Mouse (Mus musculus) kidney, embryonic 15.5 days (tissue): Measurements from ENCODE around the gene Pdcd11. TPM values are rescaled to one million over a fixed set of nuclear protein-coding genes. Genes with fewer than 3 reads are reported as not detected.

Source experiments
- ATAC-seq: fragments of 200-750 bp; cut with Nextera tagmentation; replicated peaks from 2 replicates; pipeline ENCODE4 v1.8.0; 2017; ENCODE audit warnings: moderate TSS enrichment; ENCODE audit not compliant: low FRiP score
- H3K27ac ChIP-seq: fragments of 300-500 bp; sonication (generic); 2 replicates; pipeline ENCODE4 v1.5.1; 2015; ENCODE audit warnings: mild to moderate bottlenecking, inconsistent platforms
- H3K27me3 ChIP-seq: fragments of 300-500 bp; sonication (generic); 2 replicates; pipeline ENCODE4 v1.6.1; 2015; ENCODE audit warnings: inconsistent platforms
- H3K36me3 ChIP-seq: fragments of 300-500 bp; sonication (generic); 2 replicates; pipeline ENCODE4 v1.6.1; 2015; ENCODE audit warnings: inconsistent platforms
- H3K4me1 ChIP-seq: fragments of 300-500 bp; sonication (generic); 2 replicates; pipeline ENCODE4 v1.6.1; 2015; ENCODE audit warnings: inconsistent platforms
- H3K4me2 ChIP-seq: fragments of 300-500 bp; sonication (generic); 2 replicates; pipeline ENCODE4 v1.6.1; 2015; ENCODE audit warnings: moderate library complexity, mild to moderate bottlenecking, inconsistent platforms
- H3K4me3 ChIP-seq: fragments of 300-500 bp; sonication (generic); replicated peaks from 2 replicates; pipeline ENCODE4 v1.5.1; 2015; ENCODE audit warnings: mild to moderate bottlenecking, inconsistent platforms
- H3K9ac ChIP-seq: fragments of 300-500 bp; sonication (generic); 2 replicates; pipeline ENCODE4 v1.6.1; 2015; ENCODE audit warnings: mild to moderate bottlenecking, inconsistent platforms
- H3K9me3 ChIP-seq: fragments of 300-500 bp; sonication (generic); replicated peaks from 2 replicates; pipeline ENCODE4 v1.6.1; 2016; ENCODE audit warnings: inconsistent platforms
- WGBS: fragments of 180-500 bp; shearing (Covaris S2); methylation state at CpG from one replicate; pipeline ENCODE4 v1.1.7; 2015; ENCODE audit warnings: mixed read lengths; 5-methylcytosine and 5-hydroxymethylcytosine counted together
- polyA plus RNA-seq: library from polyadenylated mRNA; unstranded; fragments of >200 nt; fragmentation: Nextera tagmentation; extraction: Ambion mirVana; gene quantifications from 2 replicates; pipeline ENCODE4 v1.2.1, GENCODE M21; 2015

Gene Pdcd11
- polyA plus RNA-seq, 1 experiment from 2014 or later, result 10.5 TPM

DNA sequence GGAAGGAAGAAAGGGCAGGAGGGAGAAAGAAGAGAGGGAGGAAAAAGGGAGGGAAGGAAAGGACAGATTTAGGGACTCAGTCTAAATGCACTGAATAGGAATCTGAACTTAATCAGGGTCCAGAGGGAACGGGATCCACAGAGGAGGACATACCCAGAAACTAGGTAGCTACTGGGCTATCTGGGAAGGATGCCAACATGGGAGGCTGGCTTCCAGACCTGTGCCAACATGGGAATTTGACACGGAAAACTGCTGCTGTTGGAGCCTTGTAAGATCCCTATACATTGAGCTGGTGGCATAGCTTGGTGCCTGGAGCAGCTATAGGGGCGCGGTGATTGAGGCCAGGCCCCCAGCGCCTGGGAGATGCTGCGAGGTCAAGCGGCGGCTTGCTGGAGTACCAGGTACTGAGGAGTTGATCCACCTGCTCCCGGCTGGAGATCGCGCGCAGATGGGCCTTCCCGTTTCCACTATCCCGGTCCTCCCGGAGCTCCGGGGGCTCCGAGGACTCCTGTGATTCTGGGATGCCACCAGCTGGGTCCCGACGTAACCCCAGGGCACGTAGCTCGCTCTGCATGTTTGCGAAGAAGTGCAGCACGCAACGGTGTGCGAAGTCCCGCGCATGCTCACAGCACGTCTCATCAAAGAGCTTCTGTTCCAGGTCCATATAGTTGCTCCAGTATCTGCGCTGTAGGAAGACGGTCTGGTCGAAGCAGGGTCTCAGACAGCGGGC lies 60.9 kb downstream of the Pdcd11 start:
- ATAC-seq, result no peak
- 27% methylated on average over 32 of the region's 32 CpGs for WGBS
- Histone ChIP-seq H3K4me1 (peaks cover 13% of the 10 kb centered on the region), H3K27me3 (peaks cover 12% of the 10 kb centered on the region), H3K27ac (no peak overlapping the region), H3K9ac (0 out of 2 replicates have a peak overlapping the region, but pooled peaks have one; percentile 4), H3K4me2 (peak overlapping the region; percentile 60), H3K36me3 (no peaks in the 10 kb centered on the region), H3K9me3 (no peaks in the 10 kb centered on the region), H3K4me3 (peak overlapping the region; percentile 36)

DNA sequence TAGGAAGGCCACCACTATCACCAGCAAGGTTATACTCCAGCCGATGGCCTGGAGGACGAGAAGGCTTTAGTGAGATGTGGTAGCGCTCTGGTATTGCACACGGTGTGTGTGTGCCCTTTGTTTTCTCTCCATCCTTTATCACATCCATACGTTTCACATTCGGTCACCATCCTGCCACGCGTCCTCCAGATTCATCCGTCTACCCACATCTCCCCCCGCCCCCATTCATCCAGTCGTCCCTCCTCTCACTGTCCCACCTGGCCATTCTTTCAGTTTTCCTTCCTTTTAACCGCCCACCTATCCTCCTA lies 61.4 kb downstream of the Pdcd11 start:
- Histone ChIP-seq H3K36me3 (no peaks in the 10 kb centered on the region), H3K4me2 (peak overlapping the region; percentile 60), H3K9me3 (no peaks in the 10 kb centered on the region), H3K27ac (no peak overlapping the region), H3K4me3 (peak overlapping the region; percentile 36), H3K27me3 (peaks cover 12% of the 10 kb centered on the region), H3K4me1 (peaks cover 13% of the 10 kb centered on the region), H3K9ac (no peak overlapping the region)
- no peak for ATAC-seq
- WGBS, result 75% methylated on average over 12 of the region's 12 CpGs

DNA sequence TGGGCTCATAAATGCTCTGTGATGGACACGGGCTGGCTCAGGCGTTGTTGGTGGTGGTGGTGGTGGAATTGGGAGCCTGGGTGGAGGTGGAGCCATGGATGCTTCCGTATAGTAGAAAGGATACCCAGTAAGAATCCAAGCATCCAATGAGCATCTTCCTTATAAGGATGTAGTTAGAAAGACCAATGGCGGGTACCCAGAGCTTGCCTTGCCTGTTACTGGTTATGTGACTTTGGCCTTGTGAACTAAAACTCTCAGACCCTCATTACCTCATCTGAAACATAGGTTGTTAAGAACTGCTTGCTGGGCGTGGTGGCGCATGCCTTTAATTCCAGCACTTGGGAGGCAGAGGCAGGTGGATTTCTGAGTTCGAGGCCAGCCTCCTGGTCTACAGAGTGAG lies 63.2 kb downstream of the Pdcd11 start:
- Histone ChIP-seq H3K27ac (no peak overlapping the region), H3K9me3 (no peaks in the 10 kb centered on the region), H3K9ac (no peak overlapping the region), H3K4me3 (no peak overlapping the region), H3K27me3 (peaks cover 12% of the 10 kb centered on the region), H3K4me2 (no peak overlapping the region), H3K4me1 (peaks cover 13% of the 10 kb centered on the region), H3K36me3 (no peaks in the 10 kb centered on the region)
- WGBS, result 83% methylated on average over 7 of the region's 7 CpGs
- ATAC-seq, result no peak

DNA sequence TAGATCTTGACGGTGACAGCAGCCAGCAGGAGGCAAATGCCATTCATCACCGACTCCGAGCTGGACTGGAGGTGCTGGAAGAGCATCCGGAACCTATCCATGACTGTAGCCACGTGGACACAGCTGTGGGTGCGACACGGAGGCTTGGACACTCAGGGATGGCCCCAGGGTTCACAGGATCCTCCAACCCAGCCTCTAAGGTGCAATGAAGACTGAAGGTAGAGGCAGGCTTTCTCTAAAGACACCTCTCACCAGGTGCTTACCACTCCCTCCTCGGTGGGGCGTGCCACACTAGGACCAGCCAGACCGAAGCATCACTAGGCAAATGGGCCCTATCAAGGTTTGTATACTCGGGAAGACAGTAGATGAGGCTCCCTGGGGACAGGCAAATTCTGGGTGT lies 67.1 kb downstream of the Pdcd11 start, which contains the start of gene Calhm3:
Gene Calhm3 (minus strand): TSS at position 101 of the 400 bp plus-strand sequence.
- WGBS, result 82% methylated on average over 11 of the region's 11 CpGs

DNA sequence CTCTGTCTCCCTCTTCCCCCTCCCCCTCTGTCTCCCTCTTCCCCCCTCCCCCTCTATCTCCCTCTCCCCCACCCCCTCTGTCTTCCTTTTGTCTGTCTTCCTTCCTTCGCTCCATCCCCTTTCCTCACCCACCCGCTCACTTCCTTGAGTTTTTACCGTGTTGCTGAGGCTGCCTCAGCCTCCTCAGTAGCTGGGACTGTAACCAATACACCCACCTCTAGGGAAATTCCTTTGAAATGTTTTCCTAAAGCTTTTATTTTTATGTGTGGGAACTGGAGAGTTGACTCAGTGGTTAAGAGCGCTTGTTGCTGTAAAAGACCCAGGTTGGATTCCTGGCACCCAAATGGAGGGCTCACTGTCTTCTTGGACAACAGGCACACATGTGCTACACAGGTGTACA lies 71.1 kb downstream of the Pdcd11 start:
- H3K9me3 ChIP-seq, result no peaks in the 10 kb centered on the region
- no peak overlapping the region for H3K4me2 ChIP-seq
- H3K36me3 ChIP-seq, result no peaks in the 10 kb centered on the region
- no peaks in the 10 kb centered on the region for H3K4me1 ChIP-seq
- H3K27me3 ChIP-seq, result no peaks in the 10 kb centered on the region
- no peak overlapping the region for H3K9ac ChIP-seq
- no peak for ATAC-seq
- H3K4me3 ChIP-seq, result no peak overlapping the region
- H3K27ac ChIP-seq, result no peak overlapping the region
- WGBS, result 61% methylated on average over 4 of the region's 4 CpGs

More for the DNA sequence above, 67.1 kb downstream of the Pdcd11 start, which contains the start of gene Calhm3:
- no peak for ATAC-seq
- Histone ChIP-seq H3K4me1 (no peaks in the 10 kb centered on the region), H3K27me3 (no peaks in the 10 kb centered on the region), H3K4me3 (no peak within 1 kb of the TSS), H3K9me3 (no peaks in the 10 kb centered on the region), H3K36me3 (no peaks in the 10 kb centered on the region), H3K9ac (no peak within 1 kb of the TSS), H3K4me2 (no peak within 1 kb of the TSS), H3K27ac (no peak within 1 kb of the TSS)

DNA sequence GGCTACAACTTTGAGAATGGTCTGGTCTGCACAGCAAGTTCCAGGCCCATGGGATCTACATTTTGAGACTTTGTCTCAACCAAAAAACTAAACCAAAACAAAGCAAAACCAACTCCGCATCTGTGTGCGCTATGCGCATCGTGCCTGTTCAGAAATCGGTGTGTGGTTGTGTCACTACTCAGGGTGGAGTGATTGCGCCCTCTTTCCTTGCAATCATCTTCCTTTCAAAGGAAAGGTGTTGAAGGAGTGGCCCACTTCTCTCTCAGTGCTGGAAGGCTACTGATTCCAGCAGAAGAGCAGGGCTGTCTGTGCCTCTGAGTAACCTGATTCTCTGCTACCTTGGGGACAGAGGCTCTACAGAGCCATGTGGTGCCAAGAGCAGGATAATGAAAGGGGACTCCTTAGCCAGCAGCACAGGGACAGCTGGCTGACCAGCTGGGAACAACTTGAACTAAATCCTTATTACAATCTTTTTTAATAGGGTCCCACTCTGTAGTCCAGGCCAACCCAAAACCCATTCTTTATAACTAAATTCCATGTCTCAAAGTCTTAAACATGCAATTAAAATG lies 72.7 kb downstream of the Pdcd11 start:
- H3K9ac ChIP-seq, result no peak overlapping the region
- H3K27ac ChIP-seq, result no peak overlapping the region
- H3K4me1 ChIP-seq, result peaks cover under 1% of the 10 kb centered on the region
- no peaks in the 10 kb centered on the region for H3K9me3 ChIP-seq
- no peak overlapping the region for H3K4me2 ChIP-seq
- no peak for ATAC-seq
- 82% methylated on average over 6 of the region's 6 CpGs for WGBS
- no peaks in the 10 kb centered on the region for H3K36me3 ChIP-seq
- H3K27me3 ChIP-seq, result no peaks in the 10 kb centered on the region
- no peak overlapping the region for H3K4me3 ChIP-seq

DNA sequence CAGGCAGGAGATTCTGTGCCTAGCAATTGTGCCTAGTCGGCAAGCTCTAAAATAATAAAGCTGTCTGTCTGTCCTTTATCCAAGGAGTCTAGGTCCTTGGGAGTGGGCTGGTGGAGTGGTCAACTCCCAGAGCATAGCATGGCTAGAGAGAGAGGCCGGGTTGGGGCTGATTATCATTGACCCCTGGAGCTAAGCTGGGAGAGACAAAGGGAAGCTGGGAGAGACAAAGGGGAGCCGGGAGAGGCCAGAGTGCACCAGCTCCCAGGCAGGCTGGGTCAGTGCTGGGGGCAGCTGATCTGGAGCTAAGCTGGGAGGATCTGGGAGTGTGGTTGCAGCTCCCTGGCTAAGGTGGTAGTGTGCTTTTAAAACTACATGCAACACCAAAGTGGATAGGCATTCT lies 76.2 kb downstream of the Pdcd11 start:
- peak overlapping the region; percentile 48; the same call in 1 of the 2 replicates for H3K27ac ChIP-seq
- no peak for ATAC-seq

DNA sequence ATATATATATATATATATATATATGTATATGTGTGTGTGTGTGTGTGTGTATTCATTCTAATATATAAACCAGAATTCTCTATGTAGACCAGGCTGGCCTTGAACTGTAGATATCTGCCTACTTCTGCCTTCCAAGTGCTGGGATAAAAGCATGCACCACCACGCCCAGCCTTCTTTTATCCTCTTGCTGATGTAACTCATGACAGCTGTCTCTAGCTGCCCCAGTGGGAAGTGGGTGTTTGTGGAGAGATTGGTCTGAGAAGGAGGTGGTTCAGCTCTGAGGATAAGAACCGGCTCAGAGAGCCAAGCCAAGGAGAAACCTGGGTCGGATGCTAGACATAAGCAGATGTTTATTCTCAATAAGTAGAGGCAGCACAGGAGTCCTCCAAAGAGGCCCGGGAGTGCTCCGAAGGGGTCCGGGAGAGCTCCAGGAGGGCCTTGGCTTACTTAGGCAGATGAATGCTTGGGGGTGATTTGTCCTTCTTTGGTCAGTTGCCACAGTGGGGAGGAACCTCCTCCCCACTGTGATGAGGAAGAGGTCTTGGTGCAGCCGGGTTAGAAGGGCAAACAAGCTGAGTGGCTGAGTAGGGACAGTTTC lies 77.1 kb downstream of the Pdcd11 start:
- H3K9me3 ChIP-seq, result no peaks in the 10 kb centered on the region
- H3K4me3 ChIP-seq, result no peak overlapping the region
- H3K36me3 ChIP-seq, result no peaks in the 10 kb centered on the region
- WGBS, result 59% methylated on average over 7 of the region's 7 CpGs
- no peak for ATAC-seq
- H3K4me2 ChIP-seq, result peak overlapping the region; percentile 53
- H3K27ac ChIP-seq, result no peak overlapping the region
- no peak overlapping the region for H3K9ac ChIP-seq
- no peaks in the 10 kb centered on the region for H3K27me3 ChIP-seq
- H3K4me1 ChIP-seq, result peaks cover 9% of the 10 kb centered on the region

More for the DNA sequence above, 76.2 kb downstream of the Pdcd11 start:
- Histone ChIP-seq H3K9ac (no peak overlapping the region), H3K27me3 (no peaks in the 10 kb centered on the region), H3K4me1 (peaks cover 9% of the 10 kb centered on the region), H3K4me2 (no peak overlapping the region), H3K9me3 (no peaks in the 10 kb centered on the region), H3K36me3 (no peaks in the 10 kb centered on the region), H3K4me3 (no peak overlapping the region)
- WGBS, result 33% methylated on average over 3 of the region's 3 CpGs

DNA sequence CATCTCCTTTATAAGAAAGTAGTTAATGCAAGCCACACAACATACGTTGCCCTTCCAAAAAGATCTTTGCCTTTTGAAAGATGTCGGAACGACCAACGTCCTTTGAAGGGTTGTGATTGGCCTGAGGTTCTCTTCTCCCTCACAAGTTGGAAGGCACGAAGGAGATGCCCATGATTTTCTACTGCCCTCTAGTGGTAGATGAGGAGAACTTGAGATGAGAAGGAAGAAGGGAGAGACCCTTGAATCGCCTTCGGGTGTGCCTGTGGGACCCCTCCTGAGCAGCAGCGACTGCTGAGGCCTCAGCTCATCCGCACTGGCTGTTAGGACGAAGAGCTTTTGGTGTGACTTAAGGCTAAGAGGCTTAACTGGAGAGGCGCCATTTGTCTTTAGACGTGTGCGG lies 77.7 kb downstream of the Pdcd11 start:
- Histone ChIP-seq H3K36me3 (no peaks in the 10 kb centered on the region), H3K27ac (no peak overlapping the region), H3K27me3 (peaks cover 2% of the 10 kb centered on the region; the same call in 1 of the 2 replicates), H3K9ac (no peak overlapping the region), H3K4me3 (peak overlapping the region; percentile 15; the same call in 1 of the 2 replicates), H3K4me2 (peak overlapping the region; percentile 53), H3K4me1 (peaks cover 9% of the 10 kb centered on the region), H3K9me3 (no peaks in the 10 kb centered on the region)
- ATAC-seq, result 0 out of 2 replicates have a peak, but pooled peaks have one; percentile 25
- 10% methylated on average over 13 of the region's 13 CpGs for WGBS

DNA sequence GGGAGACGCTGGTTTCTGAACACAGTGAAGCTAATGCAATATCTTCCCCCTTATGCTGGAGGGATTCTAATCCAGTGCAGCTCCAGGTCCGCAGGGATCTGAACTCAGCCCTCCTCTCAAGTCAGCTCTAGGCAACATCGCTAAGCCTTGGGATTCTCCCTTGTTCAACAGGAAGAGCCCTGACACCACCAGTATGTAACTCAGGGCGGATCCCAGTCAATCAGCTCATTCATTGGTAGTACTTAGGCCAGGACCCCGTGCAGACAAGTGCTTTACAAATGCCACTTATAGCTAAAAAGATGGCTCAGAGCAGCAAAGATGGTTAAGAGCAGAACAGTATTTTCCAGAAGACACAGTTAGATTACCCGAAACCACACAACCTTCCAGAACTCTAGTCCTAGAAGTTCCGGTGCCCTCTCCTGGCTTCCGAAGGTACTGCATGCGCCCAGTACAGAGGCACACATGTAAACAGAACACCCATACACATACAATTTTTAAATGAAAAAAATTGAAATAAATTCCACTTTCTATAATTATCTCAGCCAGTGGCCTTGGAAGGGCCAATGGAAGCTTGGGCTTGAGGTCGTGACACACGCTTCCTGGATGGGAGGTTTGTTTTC lies 78.3 kb downstream of the Pdcd11 start:
- Histone ChIP-seq H3K27ac (0 out of 2 replicates have a peak overlapping the region, but pooled peaks have one; percentile 25), H3K4me2 (peak overlapping the region; percentile 53), H3K36me3 (no peaks in the 10 kb centered on the region), H3K4me3 (0 out of 2 replicates have a peak overlapping the region, but pooled peaks have one; percentile 15), H3K4me1 (peaks cover 9% of the 10 kb centered on the region), H3K9me3 (no peaks in the 10 kb centered on the region), H3K27me3 (peaks cover 2% of the 10 kb centered on the region; the same call in 1 of the 2 replicates), H3K9ac (no peak overlapping the region)
- WGBS, result 24% methylated on average over 11 of the region's 11 CpGs
- no peak; the same call in 1 of the 2 replicates for ATAC-seq

DNA sequence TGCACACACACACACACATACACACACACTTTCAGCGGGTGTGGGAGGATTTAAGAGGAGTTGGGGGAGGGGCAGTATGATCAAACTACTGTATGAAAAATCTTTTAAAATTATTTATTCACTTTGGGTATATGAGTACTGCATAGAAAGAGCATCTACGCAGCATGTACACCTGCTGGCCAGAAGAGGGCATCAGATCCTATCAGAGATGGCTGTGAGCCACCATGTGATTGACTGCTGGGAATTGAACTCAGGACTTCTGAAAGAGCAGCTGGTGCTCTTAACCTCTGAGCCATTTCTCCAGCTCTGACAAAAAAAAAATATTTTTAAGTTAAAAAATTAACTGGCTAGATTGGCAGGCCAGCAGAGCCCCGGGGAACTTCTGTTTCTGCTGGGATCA lies 83.9 kb downstream of the Pdcd11 start:
- Histone ChIP-seq H3K27ac (no peak overlapping the region), H3K36me3 (no peaks in the 10 kb centered on the region), H3K27me3 (peaks cover 24% of the 10 kb centered on the region), H3K4me3 (no peak overlapping the region), H3K4me1 (peaks cover 10% of the 10 kb centered on the region), H3K9ac (no peak overlapping the region), H3K4me2 (no peak overlapping the region), H3K9me3 (no peaks in the 10 kb centered on the region)
- WGBS, result 49% methylated on average over 3 of the region's 3 CpGs
- no peak for ATAC-seq

DNA sequence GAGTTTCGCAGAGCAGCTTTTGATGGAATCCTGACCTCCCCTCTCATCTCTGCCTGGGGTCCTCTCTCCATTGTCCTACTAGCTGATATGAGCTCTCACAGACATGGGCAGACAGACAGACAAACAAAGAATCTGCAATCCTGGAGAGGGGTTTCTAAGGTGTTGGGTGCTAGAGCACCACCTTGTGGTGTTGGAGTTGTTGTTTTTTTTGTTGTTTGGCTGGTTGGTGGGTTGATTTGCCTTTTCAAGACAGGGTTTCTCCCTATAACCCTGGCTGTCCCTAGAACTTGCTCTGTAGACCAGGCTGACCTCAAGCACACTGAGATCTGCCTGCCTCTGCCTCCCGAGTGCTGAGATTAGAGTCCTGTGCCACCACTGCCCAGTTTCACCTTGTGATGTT lies 84.9 kb downstream of the Pdcd11 start:
- Histone ChIP-seq H3K9me3 (no peaks in the 10 kb centered on the region), H3K36me3 (no peaks in the 10 kb centered on the region), H3K4me3 (no peak overlapping the region), H3K4me1 (peaks cover 15% of the 10 kb centered on the region), H3K9ac (no peak overlapping the region), H3K4me2 (no peak overlapping the region), H3K27ac (no peak overlapping the region), H3K27me3 (peaks cover 34% of the 10 kb centered on the region)
- 64% methylated on average over 2 of the region's 2 CpGs for WGBS
- ATAC-seq, result no peak
